Mouse (Mus musculus): Measurements from ENCODE around the gene Inppl1.

The Inppl1 gene

DNA sequence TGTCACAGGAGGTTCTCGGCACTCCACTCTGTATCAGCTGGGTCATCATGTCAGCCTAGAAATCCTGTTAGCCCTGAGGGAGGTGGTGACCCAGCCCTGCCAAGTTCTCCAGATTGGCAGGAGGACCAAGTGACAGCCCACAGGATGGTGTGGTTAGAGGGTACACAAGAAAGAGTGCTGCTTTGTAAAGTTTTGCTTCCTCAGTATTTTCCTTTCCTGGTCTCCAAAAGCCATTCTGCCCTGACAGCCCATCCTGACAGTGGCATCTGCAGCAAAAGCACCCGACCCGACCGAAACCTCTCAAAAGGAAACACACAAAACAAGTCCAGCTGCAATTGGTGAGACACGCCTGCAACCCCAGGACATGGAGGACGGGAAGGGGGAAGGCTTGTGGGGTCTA is 6.2 kb upstream of the Inppl1 start:
- no peak for DNase-seq (ENCODE audit: low spot score in 2 of 2)

DNA sequence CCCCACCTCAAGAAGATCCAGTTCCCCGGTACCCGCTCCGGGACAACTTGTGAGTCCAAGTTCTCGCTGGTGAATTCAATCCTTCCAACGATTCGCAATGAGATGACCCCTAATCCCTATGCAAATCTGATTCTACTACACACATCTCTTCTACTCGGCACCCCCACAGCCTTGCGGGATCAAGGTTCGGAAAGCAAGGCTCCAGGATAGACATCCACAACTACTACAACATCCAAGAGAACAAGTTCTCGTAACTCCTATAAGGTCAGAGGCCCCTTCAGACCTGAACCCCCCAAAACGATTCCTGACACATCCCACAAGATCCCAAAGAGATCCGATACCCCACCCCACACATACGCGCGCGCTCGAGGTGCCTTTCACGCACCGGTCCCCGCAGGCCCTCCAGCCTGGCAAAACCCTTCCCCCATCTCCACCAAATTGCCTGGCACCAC is 849 bp downstream of the Inppl1 start:
- DNase-seq (ENCODE audit: low spot score in 2 of 2): no peak

DNA sequence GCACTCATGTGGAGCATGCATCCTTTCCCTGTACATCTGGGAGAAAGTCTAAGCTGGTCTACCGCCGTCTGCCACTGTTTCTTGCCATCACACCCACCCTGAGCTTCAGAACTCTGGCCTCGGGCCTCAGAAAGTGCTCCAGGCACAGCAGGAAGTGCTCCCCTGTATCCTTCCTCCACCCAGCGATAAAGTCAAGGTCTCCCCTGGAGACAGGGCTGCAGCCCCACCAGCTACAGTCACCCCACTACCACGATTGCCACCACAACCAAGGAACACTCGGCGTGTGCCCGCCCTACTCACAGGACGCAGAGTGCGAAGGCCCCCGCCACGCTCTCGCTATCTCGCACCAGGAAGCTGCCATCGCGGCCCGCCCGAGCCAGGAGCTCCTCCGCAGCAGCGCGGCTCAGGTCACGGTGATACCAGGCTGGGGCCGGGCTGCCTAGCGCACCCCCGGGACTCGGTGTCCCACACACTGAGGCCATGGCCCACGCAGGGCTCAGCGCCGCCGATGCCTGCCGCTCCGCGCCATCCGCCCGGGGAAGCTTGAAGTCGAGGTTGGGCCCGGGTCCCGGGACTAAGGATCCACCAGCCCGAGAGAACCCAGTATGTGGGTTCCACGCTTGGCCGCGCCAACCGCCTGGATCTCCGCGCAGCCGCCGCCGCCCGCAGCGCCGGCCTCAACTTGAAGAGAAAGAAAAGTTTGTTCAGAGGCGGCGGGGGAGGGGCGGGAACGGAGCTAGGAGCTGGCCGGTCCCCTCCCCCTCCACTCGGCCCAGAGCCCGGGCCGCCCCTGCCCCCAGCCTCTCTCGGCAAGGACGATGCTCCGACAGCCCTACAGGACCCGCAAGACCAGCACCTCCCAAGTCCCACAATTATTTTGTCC is 1.5 kb downstream of the Inppl1 start:
- peak in 1 of 2 experiments; percentile 37 for DNase-seq (ENCODE audit: low spot score in 2 of 2)

DNA sequence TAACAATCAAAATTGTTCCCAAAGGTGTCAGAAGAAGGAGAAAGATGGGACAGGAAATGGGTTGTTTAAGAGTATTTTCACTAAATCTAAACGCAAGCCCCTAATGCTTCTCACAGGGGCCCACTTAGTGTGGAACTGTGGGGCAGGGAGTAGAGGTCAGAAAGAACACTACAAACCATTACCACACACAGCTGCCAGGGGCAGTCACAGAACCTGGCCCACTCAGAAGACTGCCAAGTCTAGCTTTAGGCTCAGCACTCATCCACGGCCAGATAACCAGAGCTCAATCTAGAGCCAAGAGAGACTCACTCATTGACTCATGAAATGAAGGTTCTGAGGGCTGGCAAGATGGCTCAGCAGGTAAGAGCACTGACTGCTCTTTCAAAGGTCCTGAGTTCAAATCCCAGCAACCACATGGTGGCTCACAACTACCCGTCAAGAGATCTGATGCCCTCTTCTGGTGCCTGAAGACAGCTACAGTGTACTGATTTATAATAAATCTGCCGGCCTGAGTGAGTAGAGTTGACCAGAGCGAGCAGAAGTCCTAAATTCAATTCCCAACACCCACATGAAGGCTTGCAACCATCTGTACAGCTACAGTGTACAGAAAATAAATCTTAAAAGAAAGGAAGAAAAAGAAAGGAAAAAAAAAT is 2.4 kb downstream of the Inppl1 start:
- DNase-seq (ENCODE audit: low spot score in 2 of 2): no peak

- no peak for DNase-seq (ENCODE audit: low spot score in 2 of 2)
These were observed 3.1 kb downstream of the Inppl1 start for GRCm38 (mm10) chr7:101834903-101835302.

GRCm38 (mm10) chr7:101833916-101834584 is 4.0 kb downstream of the Inppl1 start:
- DNase-seq (ENCODE audit: low spot score in 2 of 2): no peak

DNA sequence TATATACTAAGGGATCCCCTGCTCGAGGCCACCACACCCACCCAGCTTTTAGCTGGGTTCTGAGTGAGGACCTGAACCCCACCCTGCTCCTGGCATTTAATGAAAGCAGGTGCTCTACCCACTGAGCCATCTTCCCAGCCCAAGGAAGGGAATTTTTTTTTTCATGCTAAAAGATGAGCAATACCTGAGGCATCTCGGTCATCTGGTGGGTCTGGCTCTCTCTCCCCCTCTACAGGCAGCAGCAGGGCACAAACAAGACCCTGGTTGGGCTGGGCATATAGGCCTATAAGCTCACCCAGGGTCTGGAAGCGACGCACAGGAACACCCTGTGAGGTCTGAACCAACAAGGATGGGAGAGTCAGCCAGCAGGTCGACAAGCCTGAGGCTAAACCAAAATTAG is 4.7 kb downstream of the Inppl1 start:
- no peak for DNase-seq (ENCODE audit: low spot score in 2 of 2)

DNA sequence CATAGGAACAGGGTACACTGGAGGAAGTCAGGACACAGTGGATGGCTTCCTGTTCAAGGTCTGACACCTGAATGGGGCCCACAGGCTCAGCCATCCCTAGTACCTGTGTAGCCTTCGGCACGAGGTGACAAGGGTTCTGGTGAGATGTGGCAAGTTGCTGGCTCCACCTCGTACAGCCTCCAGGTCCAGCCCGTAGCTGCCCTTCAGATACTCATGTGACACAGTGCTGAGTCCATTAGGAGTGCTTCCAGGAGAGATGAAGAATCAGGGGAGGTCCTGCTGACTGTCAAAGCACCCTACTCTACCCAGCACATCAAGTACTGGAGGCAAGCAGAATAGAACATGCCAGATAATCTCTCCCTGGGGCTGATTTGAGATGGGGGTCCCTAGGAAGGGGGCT is 5.7 kb downstream of the Inppl1 start:
- no peak for DNase-seq (ENCODE audit: low spot score in 2 of 2)

DNA sequence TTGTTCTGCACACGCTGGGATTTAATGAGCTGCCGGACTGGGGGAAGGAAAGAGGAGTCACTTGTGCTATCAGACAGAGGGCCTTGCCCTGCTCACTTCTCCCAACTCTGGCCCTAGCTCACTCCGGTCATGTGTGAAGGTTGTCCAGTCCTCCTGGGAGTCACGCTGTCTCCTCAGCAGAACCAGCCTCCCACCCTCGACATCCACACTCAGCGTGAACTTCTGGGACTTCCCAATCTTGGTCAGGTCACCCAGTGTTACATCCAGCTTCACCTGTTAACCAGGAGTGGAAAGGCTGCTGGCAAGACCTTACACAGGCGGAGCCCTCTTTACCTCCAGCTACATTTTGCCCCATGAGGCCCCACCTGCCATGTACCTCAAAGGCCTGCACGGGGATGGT is 6.6 kb downstream of the Inppl1 start:
- DNase-seq (ENCODE audit: low spot score in 2 of 2): no peak

- DNase-seq (ENCODE audit: low spot score in 2 of 2): no peak
These were observed 7.7 kb downstream of the Inppl1 start for GRCm38 (mm10) chr7:101830373-101830772.

DNA sequence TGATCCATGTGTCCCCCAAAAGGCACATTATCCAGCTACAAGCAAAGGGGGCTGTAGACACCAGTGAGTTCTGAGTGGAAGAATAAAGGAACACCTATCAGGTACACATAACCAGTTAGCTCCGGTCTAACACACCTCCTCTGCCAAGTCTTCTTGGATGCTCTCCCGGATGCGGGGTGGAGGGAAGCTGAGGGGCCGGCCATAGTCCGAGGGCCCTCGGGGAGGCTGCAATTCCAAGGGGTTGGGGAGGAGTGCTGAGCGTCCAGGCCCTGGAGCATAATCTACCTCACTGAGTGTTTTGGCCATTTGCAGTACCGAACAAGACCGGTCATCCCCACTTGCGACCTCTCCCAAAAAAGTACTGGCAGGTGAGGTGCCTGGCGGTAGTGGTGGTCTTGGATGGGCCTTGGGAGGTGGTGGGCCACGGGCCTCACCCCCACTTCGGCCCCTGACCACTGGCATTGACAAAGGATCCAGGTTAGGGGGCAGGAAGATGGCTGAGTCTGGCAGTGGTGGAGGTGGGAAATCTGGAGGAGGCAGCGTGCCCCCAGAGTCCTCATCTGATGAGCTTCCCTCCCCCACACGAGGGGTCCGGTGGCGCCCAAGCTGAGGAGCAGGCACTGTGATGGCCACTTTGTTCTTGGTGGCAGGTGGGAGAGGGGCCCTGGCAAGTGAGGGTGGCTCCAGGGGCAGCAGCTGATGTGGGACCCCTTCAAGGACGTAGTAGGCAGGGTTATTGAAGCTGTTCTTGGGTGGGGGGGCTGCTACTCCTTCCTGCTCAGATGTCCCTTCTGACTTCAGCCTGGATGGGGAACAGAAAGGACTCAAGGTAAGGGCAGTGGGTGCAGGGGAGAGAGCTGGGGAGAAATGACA is 14.0 kb downstream of the Inppl1 start:
- no peak for DNase-seq (ENCODE audit: low spot score in 2 of 2)

- DNase-seq (ENCODE audit: low spot score in 2 of 2): no peak
These were observed 14.9 kb downstream of the Inppl1 start for GRCm38 (mm10) chr7:101822836-101823757.

DNA sequence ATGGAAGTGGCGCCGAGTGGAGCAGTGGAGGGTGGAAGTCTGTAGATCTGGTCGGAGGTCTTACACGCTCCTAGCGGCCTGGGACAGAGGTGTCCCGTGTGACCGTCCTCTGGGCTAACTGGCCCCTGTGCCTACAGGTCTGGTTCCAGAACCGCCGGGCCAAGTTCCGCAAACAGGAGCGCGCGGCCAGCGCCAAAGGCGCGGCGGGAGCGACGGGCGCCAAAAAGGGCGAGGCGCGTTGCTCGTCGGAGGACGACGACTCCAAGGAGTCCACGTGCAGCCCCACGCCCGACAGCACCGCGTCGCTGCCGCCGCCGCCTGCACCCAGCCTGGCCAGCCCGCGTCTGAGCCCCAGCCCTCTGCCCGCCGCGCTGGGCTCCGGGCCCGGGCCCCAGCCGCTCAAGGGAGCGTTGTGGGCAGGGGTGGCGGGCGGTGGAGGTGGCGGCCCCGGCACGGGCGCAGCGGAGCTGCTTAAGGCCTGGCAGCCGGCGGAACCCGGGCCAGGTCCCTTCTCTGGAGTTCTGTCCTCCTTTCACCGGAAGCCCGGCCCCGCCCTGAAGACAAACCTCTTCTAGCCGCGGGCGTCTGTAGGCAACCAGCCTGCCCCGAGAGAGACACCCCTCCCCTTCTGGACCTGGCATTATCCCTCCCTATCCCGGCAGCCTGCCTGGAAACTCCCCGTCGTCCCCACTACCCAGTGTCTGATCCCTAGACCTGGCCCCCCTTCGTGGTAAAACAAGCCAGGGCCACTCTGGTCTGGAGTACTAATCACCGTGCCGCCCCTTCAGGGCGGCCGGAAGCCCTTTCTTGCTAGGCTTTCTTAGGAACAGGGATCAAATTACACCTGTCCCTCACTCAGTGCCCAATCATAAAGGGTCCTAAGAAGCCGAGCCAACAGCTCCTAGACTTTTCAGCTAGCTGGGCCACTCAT is 16.2 kb downstream of the Inppl1 start:
- no peak for DNase-seq (ENCODE audit: low spot score in 2 of 2)

DNA sequence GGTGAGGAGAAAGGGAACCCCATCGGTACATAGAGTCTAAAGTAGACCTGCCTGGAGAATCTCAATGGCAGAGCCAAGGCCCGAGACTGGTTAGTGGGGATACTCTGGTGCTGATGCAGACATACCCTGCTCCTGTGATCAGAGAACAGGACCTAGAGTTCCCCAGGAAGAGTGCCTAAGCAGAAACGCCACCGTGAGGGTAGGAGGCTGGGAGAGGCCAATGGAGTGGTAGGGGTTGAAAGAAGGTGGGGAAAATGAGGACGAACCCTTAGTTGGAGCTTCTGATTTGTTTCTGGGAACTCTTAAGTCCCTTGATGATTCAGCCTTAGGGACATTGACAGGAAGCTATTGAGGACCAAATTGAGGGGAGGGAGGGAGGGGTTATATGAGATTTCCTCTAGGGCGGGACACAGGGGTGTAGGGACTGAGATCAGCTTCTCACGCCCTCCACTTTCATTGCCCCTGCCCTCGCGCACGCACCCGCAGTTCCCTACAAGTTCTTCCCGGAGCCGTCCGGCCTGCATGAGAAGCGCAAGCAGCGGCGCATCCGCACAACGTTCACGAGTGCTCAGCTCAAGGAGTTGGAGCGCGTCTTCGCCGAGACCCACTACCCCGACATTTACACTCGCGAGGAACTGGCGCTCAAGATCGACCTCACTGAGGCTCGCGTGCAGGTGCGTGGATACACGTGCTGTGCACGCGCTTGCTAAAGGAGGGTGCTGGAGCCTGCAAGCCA is 17.6 kb downstream of the Inppl1 start:
- DNase-seq (ENCODE audit: low spot score in 2 of 2): no peak

DNA sequence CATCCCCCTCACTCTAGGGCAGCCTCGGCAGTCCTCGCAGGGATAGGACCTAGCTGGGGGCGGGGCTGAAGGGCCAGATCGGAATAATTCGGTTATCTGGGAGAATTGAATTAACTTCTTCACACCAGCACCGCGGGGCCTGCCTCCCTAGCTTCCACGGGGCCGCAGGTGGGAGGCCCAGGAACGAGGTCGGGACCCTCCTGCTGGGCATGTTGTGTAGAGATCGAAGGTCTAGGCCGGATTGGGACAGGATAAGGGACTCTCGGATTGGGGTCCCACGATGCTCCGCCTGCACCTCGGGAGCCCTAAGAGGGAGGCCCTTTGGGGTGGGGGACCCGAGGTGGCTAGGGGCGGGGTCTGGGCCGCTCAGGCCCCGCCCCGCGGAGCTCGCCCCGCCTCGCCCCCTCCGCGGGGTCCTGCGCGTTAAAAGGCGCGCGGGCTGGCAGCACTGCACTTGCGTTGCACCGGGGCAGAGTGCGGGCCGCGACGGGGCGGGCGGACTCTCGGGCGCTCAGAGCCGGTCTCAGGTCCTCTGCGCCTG is 20.1 kb downstream of the Inppl1 start, which contains the start of gene Phox2a:
TSS of gene Phox2a (plus strand) at position 453 of the 541 bp plus-strand sequence.
- no peak for DNase-seq (ENCODE audit: low spot score in 2 of 2)

- DNase-seq (ENCODE audit: low spot score in 2 of 2): no peak
These were observed 61.0 kb downstream of the Inppl1 start for GRCm38 (mm10) chr7:101777053-101777452.

DNA sequence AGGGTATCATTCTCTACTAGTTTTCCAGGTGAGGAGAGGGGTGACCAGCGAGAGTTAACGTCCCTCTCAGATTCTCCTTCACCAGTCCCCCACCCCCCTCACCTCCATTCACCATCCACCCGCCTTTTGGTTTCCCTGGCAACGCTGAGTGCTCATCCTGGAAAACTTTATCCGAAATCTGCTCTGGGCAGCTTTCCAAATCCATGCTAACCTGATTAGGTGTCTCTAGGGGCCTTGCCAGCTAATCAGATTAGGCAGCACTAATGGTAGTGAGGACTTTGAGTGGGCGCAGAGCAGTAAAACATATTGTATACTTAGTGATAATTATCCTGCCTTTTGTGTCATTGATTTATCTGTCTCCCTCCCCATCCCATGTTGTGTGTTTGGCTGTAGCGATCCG is 65.3 kb downstream of the Inppl1 start:
- DNase-seq (ENCODE audit: low spot score in 2 of 2): no peak

Measured in spleen, postnatal 14 days (tissue).